Mouse (Mus musculus) thymus, adult 2 months (tissue): Measurements from ENCODE around the gene Spem2. TPM values are rescaled to one million over a fixed set of nuclear protein-coding genes. Genes with fewer than 3 reads are reported as not detected.
A peak's percentile ranks its signal among the peaks of the same experiment; 100 is the strongest.
"Not testable (repeated sequence)": the region's sequence is repeated elsewhere in the genome, so short reads cannot be mapped to it uniquely, and the experiment has no call there.

Experiments used
- DNase-seq: peaks from one replicate; pipeline ENCODE4 v3.0.0; 2021
- H3K27ac ChIP-seq: fragments of 200-500 bp; 2 replicates; pipeline ENCODE4 v1.5.1; 2012; ENCODE audit warnings: low read length, control low read depth; ENCODE audit not compliant: control insufficient read depth, insufficient read depth
- H3K27me3 ChIP-seq: fragments of 200-500 bp; 2 replicates; pipeline ENCODE4 v1.6.1; 2012; ENCODE audit warnings: mild to moderate bottlenecking, low read length, moderate library complexity, mixed read lengths; ENCODE audit not compliant: control insufficient read depth, insufficient read depth
- H3K36me3 ChIP-seq: fragments of 200-500 bp; 2 replicates; pipeline ENCODE4 v1.6.1; 2012; ENCODE audit warnings: mild to moderate bottlenecking, low read length, moderate library complexity; ENCODE audit not compliant: control insufficient read depth, insufficient read depth
- H3K4me1 ChIP-seq: fragments of 200-500 bp; replicated peaks from 2 replicates; pipeline ENCODE4 v1.6.1; 2012; ENCODE audit warnings: low read length; ENCODE audit not compliant: control insufficient read depth, insufficient read depth
- H3K4me3 ChIP-seq: fragments of 200-500 bp; 2 replicates; pipeline ENCODE4 v1.5.1; 2012; ENCODE audit warnings: mild to moderate bottlenecking, low read length, control low read depth, moderate library complexity; ENCODE audit not compliant: control insufficient read depth, insufficient read depth
- CTCF ChIP-seq: fragments of 200-500 bp; IDR thresholded peaks from 2 replicates; pipeline ENCODE4 v1.5.1; 2012; ENCODE audit warnings: mild to moderate bottlenecking, control low read depth, low read length, moderate library complexity, borderline replicate concordance; ENCODE audit not compliant: control insufficient read depth, poor library complexity, insufficient read depth; ENCODE audit errors: extremely low read depth
- POLR2A ChIP-seq: fragments of 200-500 bp; IDR thresholded peaks from 2 replicates; pipeline ENCODE4 v1.6.1; 2012; ENCODE audit warnings: mild to moderate bottlenecking, low read length, control low read depth, moderate library complexity; ENCODE audit not compliant: control insufficient read depth, poor library complexity, insufficient read depth; ENCODE audit errors: extremely low read depth
- WGBS: fragments of 180-500 bp; shearing (Covaris S2); methylation state at CpG from one replicate; pipeline ENCODE4 v1.1.7; 2018; 5-methylcytosine and 5-hydroxymethylcytosine counted together
- polyA plus RNA-seq: library from polyadenylated mRNA; depleted of rRNA; stranded (reverse); fragments of >200 nt; gene quantifications from 2 replicates; pipeline ENCODE4 v1.2.3, GENCODE M21; 2012; rRNA removed

Gene Spem2
- polyA plus RNA-seq: 0.22 TPM in 1 of 2 replicates, not detected in the other

- H3K27ac ChIP-seq: no peak within 1 kb of the TSS
- WGBS: 91% methylated on average over 2 of the region's 2 CpGs
- TF ChIP-seq POLR2A (no peak), CTCF (no peak)
- H3K4me1 ChIP-seq: no peaks in the 10 kb centered on the region
- H3K4me3 ChIP-seq: no peak within 1 kb of the TSS
- H3K27me3 ChIP-seq: no peaks in the 10 kb centered on the region
- H3K36me3 ChIP-seq: no peaks in the 10 kb centered on the region
- no peak for DNase-seq
These were observed at the start of gene Spem2 for GRCm38 (mm10) chr11:69818365-69818764. TSS of gene Spem2 (minus strand) at chr11:69818465.

- no peak overlapping the region for H3K4me3 ChIP-seq
- no peak for TF ChIP-seq POLR2A
- no peak for TF ChIP-seq CTCF
- no peaks in the 10 kb centered on the region for H3K27me3 ChIP-seq
- DNase-seq: no peak
- H3K4me1 ChIP-seq: no peaks in the 10 kb centered on the region
- H3K27ac ChIP-seq: no peak overlapping the region
- H3K36me3 ChIP-seq: no peaks in the 10 kb centered on the region
- 90% methylated on average over 9 of the region's 9 CpGs for WGBS
These were observed 49.1 kb upstream of the Spem2 start for GRCm38 (mm10) chr11:69867335-69867734.

GRCm38 (mm10) chr11:69865561-69865960 is 47.3 kb upstream of the Spem2 start:
- Histone ChIP-seq H3K27ac (no peak overlapping the region), H3K4me3 (no peak overlapping the region), H3K36me3 (no peaks in the 10 kb centered on the region), H3K27me3 (no peaks in the 10 kb centered on the region), H3K4me1 (no peaks in the 10 kb centered on the region)
- TF ChIP-seq CTCF (no peak), POLR2A (no peak)
- DNase-seq: no peak
- WGBS: 96% methylated on average over 9 of the region's 9 CpGs

GRCm38 (mm10) chr11:69864138-69864860 is 46.0 kb upstream of the Spem2 start:
- no peaks in the 10 kb centered on the region for H3K4me1 ChIP-seq
- TF ChIP-seq POLR2A: no peak
- TF ChIP-seq CTCF: no peak
- H3K36me3 ChIP-seq: no peaks in the 10 kb centered on the region
- no peak overlapping the region for H3K27ac ChIP-seq
- 53% methylated on average over 8 of the region's 8 CpGs for WGBS
- H3K27me3 ChIP-seq: no peaks in the 10 kb centered on the region
- DNase-seq: no peak
- H3K4me3 ChIP-seq: no peak overlapping the region

- not testable (repeated sequence) for H3K36me3 ChIP-seq, H3K27me3 ChIP-seq, H3K4me3 ChIP-seq, H3K4me1 ChIP-seq, DNase-seq, H3K27ac ChIP-seq
- WGBS: 85% methylated on average over 3 of the region's 3 CpGs
These were observed 45.5 kb upstream of the Spem2 start for GRCm38 (mm10) chr11:69863729-69864128.

GRCm38 (mm10) chr11:69858113-69858998 is 40.1 kb upstream of the Spem2 start, which contains the start of gene Tnk1:
TSS of gene Tnk1 (minus strand) at chr11:69858730.
- Histone ChIP-seq H3K36me3 (no peaks in the 10 kb centered on the region), H3K4me1 (peaks cover 14% of the 10 kb centered on the region), H3K4me3 (no peak within 1 kb of the TSS), H3K27me3 (no peaks in the 10 kb centered on the region), H3K27ac (no peak within 1 kb of the TSS)
- TF ChIP-seq POLR2A (no peak), CTCF (no peak)
- 81% methylated on average over 30 of the region's 30 CpGs for WGBS
- no peak for DNase-seq

GRCm38 (mm10) chr11:69855347-69855746 is 37.1 kb upstream of the Spem2 start:
- TF ChIP-seq POLR2A: no peak
- peak; percentile 43; the same call in 1 of the 2 replicates for TF ChIP-seq CTCF
- H3K36me3 ChIP-seq: no peaks in the 10 kb centered on the region
- no peak overlapping the region for H3K27ac ChIP-seq
- DNase-seq: peak; percentile 63
- no peak overlapping the region for H3K4me3 ChIP-seq
- peaks cover 24% of the 10 kb centered on the region for H3K4me1 ChIP-seq
- H3K27me3 ChIP-seq: no peaks in the 10 kb centered on the region
- WGBS: 32% methylated on average over 16 of the region's 16 CpGs
